Mouse (Mus musculus): ENCODE results near the gene Ccdc114. TPM values are rescaled to one million over a fixed set of nuclear protein-coding genes. Genes with fewer than 3 reads are reported as not detected.
"Not testable (repeated sequence)": the region's sequence is repeated elsewhere in the genome, so short reads cannot be mapped to it uniquely, and the experiment has no call there.

Ccdc114 gene
- 3.5 and 3.6 TPM in 2 replicates for polyA plus RNA-seq (2015; fragmentation: Nextera tagmentation; extraction: Ambion mirVana)

GRCm38 (mm10) chr7:45923762-45924428 is at the start of gene Ccdc114:
TSS of gene Ccdc114 (plus strand) at chr7:45924072.
- Histone ChIP-seq H3K9me3 (no peaks in the 10 kb centered on the region), H3K27me3 (peaks cover 13% of the 10 kb centered on the region), H3K27ac (peak within 1 kb of the TSS; percentile 95), H3K4me3 (peak within 1 kb of the TSS; percentile 43), H3K4me1 (peaks cover 47% of the 10 kb centered on the region), H3K36me3 (peaks cover 8% of the 10 kb centered on the region; the same call in 1 of the 2 replicates), H3K9ac (no peak within 1 kb of the TSS; the same call in 1 of the 2 replicates), H3K4me2 (peak within 1 kb of the TSS; percentile 67)
- 10% methylated on average over 24 of the region's 24 CpGs for WGBS
- peak; percentile 36 for ATAC-seq (ENCODE audit: insufficient number of reproducible peaks, low FRiP score, low TSS enrichment, low read depth)

GRCm38 (mm10) chr7:45876895-45877294 is 47.0 kb upstream of the Ccdc114 start:
- H3K4me1 ChIP-seq = peaks cover 24% of the 10 kb centered on the region
- H3K27ac ChIP-seq = no peak overlapping the region
- H3K9me3 ChIP-seq = no peaks in the 10 kb centered on the region
- H3K27me3 ChIP-seq = peaks cover 2% of the 10 kb centered on the region; the same call in 1 of the 2 replicates
- no peak overlapping the region for H3K4me3 ChIP-seq
- no peak overlapping the region for H3K4me2 ChIP-seq
- no peak for ATAC-seq (ENCODE audit: insufficient number of reproducible peaks, low FRiP score, low TSS enrichment, low read depth)
- 93% methylated on average over 7 of the region's 7 CpGs for WGBS
- H3K36me3 ChIP-seq = peaks cover 76% of the 10 kb centered on the region
- H3K9ac ChIP-seq = no peak overlapping the region

- Histone ChIP-seq H3K36me3 (peaks cover 89% of the 10 kb centered on the region), H3K4me1 (peaks cover 24% of the 10 kb centered on the region)
- H3K4me3 ChIP-seq; H3K4me2 ChIP-seq; ATAC-seq (ENCODE audit: insufficient number of reproducible peaks, low FRiP score, low TSS enrichment, low read depth); H3K27me3 ChIP-seq; H3K27ac ChIP-seq; H3K9ac ChIP-seq; H3K9me3 ChIP-seq: not testable (repeated sequence)
- 94% methylated on average over 1 of the region's 1 CpGs for WGBS
These were observed 45.6 kb upstream of the Ccdc114 start, which contains the start of gene Grin2d for GRCm38 (mm10) chr7:45878278-45878677. TSS of gene Grin2d (minus strand) at chr7:45878378.

GRCm38 (mm10) chr7:45880531-45880930 is 43.3 kb upstream of the Ccdc114 start:
- Histone ChIP-seq H3K27me3 (no peaks in the 10 kb centered on the region), H3K4me3 (no peak overlapping the region), H3K4me2 (no peak overlapping the region), H3K9ac (no peak overlapping the region), H3K4me1 (0 out of 2 replicates have a peak, but pooled peaks cover 5% of the 10 kb centered on the region), H3K27ac (no peak overlapping the region), H3K36me3 (peaks cover 95% of the 10 kb centered on the region), H3K9me3 (no peaks in the 10 kb centered on the region)
- 93% methylated on average over 4 of the region's 4 CpGs for WGBS
- ATAC-seq (ENCODE audit: insufficient number of reproducible peaks, low FRiP score, low TSS enrichment, low read depth) = no peak

- Histone ChIP-seq H3K9me3 (no peaks in the 10 kb centered on the region), H3K36me3 (peaks cover 94% of the 10 kb centered on the region), H3K27me3 (no peaks in the 10 kb centered on the region), H3K4me2 (no peak overlapping the region), H3K4me3 (no peak overlapping the region), H3K9ac (no peak overlapping the region), H3K4me1 (0 out of 2 replicates have a peak, but pooled peaks cover under 1% of the 10 kb centered on the region), H3K27ac (no peak overlapping the region)
- no peak for ATAC-seq (ENCODE audit: insufficient number of reproducible peaks, low FRiP score, low TSS enrichment, low read depth)
- 88% methylated on average over 2 of the region's 2 CpGs for WGBS
These were observed 42.9 kb upstream of the Ccdc114 start for GRCm38 (mm10) chr7:45881011-45881410.

GRCm38 (mm10) chr7:45887246-45887645 is 36.6 kb upstream of the Ccdc114 start:
- Histone ChIP-seq H3K27ac (0 out of 2 replicates have a peak overlapping the region, but pooled peaks have one; percentile 27), H3K9ac (no peak overlapping the region), H3K36me3 (peaks cover 34% of the 10 kb centered on the region), H3K4me3 (no peak overlapping the region), H3K27me3 (no peaks in the 10 kb centered on the region), H3K9me3 (no peaks in the 10 kb centered on the region), H3K4me1 (no peaks in the 10 kb centered on the region; the same call in 1 of the 2 replicates), H3K4me2 (no peak overlapping the region)
- WGBS = 58% methylated on average over 3 of the region's 3 CpGs
- no peak for ATAC-seq (ENCODE audit: insufficient number of reproducible peaks, low FRiP score, low TSS enrichment, low read depth)

GRCm38 (mm10) chr7:45892651-45893050 is 31.2 kb upstream of the Ccdc114 start:
- H3K9me3 ChIP-seq = no peaks in the 10 kb centered on the region
- no peaks in the 10 kb centered on the region for H3K36me3 ChIP-seq
- no peak overlapping the region for H3K4me2 ChIP-seq
- 74% methylated on average over 2 of the region's 2 CpGs for WGBS
- no peak overlapping the region for H3K4me3 ChIP-seq
- no peak overlapping the region for H3K9ac ChIP-seq
- no peak for ATAC-seq (ENCODE audit: insufficient number of reproducible peaks, low FRiP score, low TSS enrichment, low read depth)
- H3K27ac ChIP-seq = no peak overlapping the region
- H3K27me3 ChIP-seq = no peaks in the 10 kb centered on the region
- peaks cover 8% of the 10 kb centered on the region; the same call in 1 of the 2 replicates for H3K4me1 ChIP-seq

- Histone ChIP-seq H3K9ac (no peak overlapping the region), H3K4me3 (peak overlapping the region; percentile 55), H3K4me1 (peaks cover 9% of the 10 kb centered on the region; the same call in 1 of the 2 replicates), H3K27me3 (no peaks in the 10 kb centered on the region), H3K4me2 (peak overlapping the region; percentile 88), H3K36me3 (no peaks in the 10 kb centered on the region), H3K9me3 (no peaks in the 10 kb centered on the region), H3K27ac (no peak overlapping the region; the same call in 1 of the 2 replicates)
- ATAC-seq (ENCODE audit: insufficient number of reproducible peaks, low FRiP score, low TSS enrichment, low read depth) = peak; percentile 4; the same call in 1 of the 2 replicates
- 77% methylated on average over 6 of the region's 6 CpGs for WGBS
These were observed 27.8 kb upstream of the Ccdc114 start for GRCm38 (mm10) chr7:45895931-45896516.

GRCm38 (mm10) chr7:45896517-45897257 is 27.2 kb upstream of the Ccdc114 start, which contains the start of the genes Syngr4 and Tmem143:
TSS of gene Syngr4 (minus strand) at chr7:45896714.
TSS of gene Tmem143 (plus strand) at chr7:45896941.
- H3K27me3 ChIP-seq = no peaks in the 10 kb centered on the region
- peak within 1 kb of the TSS; percentile 88 for H3K4me2 ChIP-seq
- H3K9ac ChIP-seq = peak within 1 kb of the TSS; percentile 48
- peak within 1 kb of the TSS; percentile 84 for H3K27ac ChIP-seq
- H3K4me3 ChIP-seq = peak within 1 kb of the TSS; percentile 55
- 1% methylated on average over 40 of the region's 40 CpGs for WGBS
- H3K4me1 ChIP-seq = peaks cover 9% of the 10 kb centered on the region; the same call in 1 of the 2 replicates
- peak; percentile 93 for ATAC-seq (ENCODE audit: insufficient number of reproducible peaks, low FRiP score, low TSS enrichment, low read depth)
- no peaks in the 10 kb centered on the region for H3K36me3 ChIP-seq
- H3K9me3 ChIP-seq = no peaks in the 10 kb centered on the region

- Histone ChIP-seq H3K9ac (peak overlapping the region; percentile 48), H3K36me3 (no peaks in the 10 kb centered on the region), H3K4me1 (peaks cover 9% of the 10 kb centered on the region; the same call in 1 of the 2 replicates), H3K27me3 (no peaks in the 10 kb centered on the region), H3K27ac (peak overlapping the region; percentile 84), H3K9me3 (no peaks in the 10 kb centered on the region), H3K4me2 (peak overlapping the region; percentile 88), H3K4me3 (peak overlapping the region; percentile 55)
- WGBS = under 1% methylated on average over 19 of the region's 19 CpGs
- peak; percentile 22 for ATAC-seq (ENCODE audit: insufficient number of reproducible peaks, low FRiP score, low TSS enrichment, low read depth)
These were observed 26.6 kb upstream of the Ccdc114 start for GRCm38 (mm10) chr7:45897258-45897757.

GRCm38 (mm10) chr7:45898125-45898524 is 25.7 kb upstream of the Ccdc114 start:
- H3K4me1 ChIP-seq; H3K27ac ChIP-seq; H3K36me3 ChIP-seq; H3K9me3 ChIP-seq; H3K9ac ChIP-seq; H3K27me3 ChIP-seq; H3K4me3 ChIP-seq; ATAC-seq (ENCODE audit: insufficient number of reproducible peaks, low FRiP score, low TSS enrichment, low read depth): not testable (repeated sequence)
- 52% methylated on average over 4 of the region's 4 CpGs for WGBS
- peak overlapping the region; percentile 88; the same call in 1 of the 2 replicates for H3K4me2 ChIP-seq
